Comparison of ENCODE assay signal across 8 mouse cellular contexts in the genomic region with DNA sequence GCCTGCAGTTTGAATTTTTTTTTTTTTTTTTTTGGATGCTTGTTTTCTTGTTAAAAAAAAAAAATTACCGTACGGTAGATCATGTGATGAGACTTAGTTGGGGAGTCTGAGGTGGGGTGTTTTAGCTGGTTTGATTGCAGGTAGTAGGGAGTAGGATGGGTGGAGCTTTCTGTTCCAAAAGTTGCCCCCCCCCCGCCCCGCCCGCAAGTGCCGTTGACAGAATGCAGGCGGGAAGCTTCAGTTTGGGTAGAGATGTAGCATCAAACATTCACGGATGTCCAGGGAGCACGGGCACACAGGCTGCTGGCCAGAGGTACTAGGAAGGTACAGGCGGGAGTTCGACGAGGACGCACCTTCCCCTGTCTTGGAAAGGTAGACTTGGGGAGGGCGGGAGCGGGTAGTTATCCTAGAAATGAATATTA. TPM values are rescaled to one million over a fixed set of nuclear protein-coding genes. Genes with fewer than 3 reads are reported as not detected.
DNase-seq lines count a peak whose midpoint lies in the region; ATAC-seq lines count a peak whose summit lies in the region.

No protein-coding gene starts in this region.

- peak overlapping the region; percentile 91 for H3K4me2 ChIP-seq in heart, embryonic 12.5 days
- H3K4me2 ChIP-seq in kidney, embryonic 16.5 days (replicated peaks; ENCODE audit: low read depth, low read length), result peak overlapping the region; percentile 71
- peak overlapping the region; percentile 88 for H3K4me2 ChIP-seq in stomach, embryonic 15.5 days

- 0% methylated on average over 15 of the region's 15 CpGs for WGBS in heart, embryonic 12.5 days
- under 1% methylated on average over 15 of the region's 15 CpGs for WGBS in kidney, embryonic 16.5 days
- WGBS in stomach, embryonic 15.5 days, result 0% methylated on average over 12 of the region's 15 CpGs

- intact Hi-C loops in heart, postnatal 25 days (cut with DNase I), result loop anchor here (1.0 kb wide), 1 partner anchor 52 kb away; a partner anchor contains a TSS

- no peaks in the 10 kb centered on the region for H3K27me3 ChIP-seq in heart, embryonic 12.5 days (replicated peaks)
- H3K27me3 ChIP-seq in kidney, embryonic 16.5 days (ENCODE audit: insufficient read depth, low read length), result no peaks in the 10 kb centered on the region
- no peaks in the 10 kb centered on the region for H3K27me3 ChIP-seq in megakaryocyte, embryonic 14.5 days (replicated peaks)
- H3K27me3 ChIP-seq in stomach, embryonic 15.5 days (replicated peaks), result no peaks in the 10 kb centered on the region

- H3K9me3 ChIP-seq in heart, embryonic 12.5 days (replicated peaks), result no peaks in the 10 kb centered on the region
- no peaks in the 10 kb centered on the region for H3K9me3 ChIP-seq in kidney, embryonic 16.5 days (ENCODE audit: low read length)
- no peaks in the 10 kb centered on the region for H3K9me3 ChIP-seq in megakaryocyte, embryonic 14.5 days
- H3K9me3 ChIP-seq in stomach, embryonic 15.5 days, result no peaks in the 10 kb centered on the region

- H3K9ac ChIP-seq in heart, embryonic 12.5 days, result peak overlapping the region; percentile 74
- peak overlapping the region; percentile 75 for H3K9ac ChIP-seq in kidney, embryonic 16.5 days (replicated peaks; ENCODE audit: low read length)
- peak overlapping the region; percentile 42; the same call in 1 of the 2 replicates for H3K9ac ChIP-seq in stomach, embryonic 15.5 days

- H3K4me3 ChIP-seq in heart, embryonic 12.5 days, result peak overlapping the region; percentile 72
- peak overlapping the region; percentile 68 for H3K4me3 ChIP-seq in kidney, embryonic 16.5 days (ENCODE audit: low read length)
- H3K4me3 ChIP-seq in megakaryocyte, embryonic 14.5 days (replicated peaks), result peak overlapping the region; percentile 97
- H3K4me3 ChIP-seq in stomach, embryonic 15.5 days (replicated peaks), result peak overlapping the region; percentile 57

- peak; percentile 97 for DNase-seq in heart, adult 11 months
- no peak for DNase-seq in heart, postnatal 25 days (ENCODE audit: low spot score)
- peak; percentile 60 for DNase-seq in cerebellum, postnatal 14 days
- no peak for DNase-seq in ovary, adult 18-20 months (ENCODE audit: low spot score)

- H3K36me3 ChIP-seq in heart, embryonic 12.5 days, result peaks cover under 1% of the 10 kb centered on the region; the same call in 1 of the 2 replicates
- H3K36me3 ChIP-seq in kidney, embryonic 16.5 days (ENCODE audit: insufficient read depth, low read length), result no peaks in the 10 kb centered on the region
- peaks cover 9% of the 10 kb centered on the region for H3K36me3 ChIP-seq in megakaryocyte, embryonic 14.5 days (replicated peaks; ENCODE audit: low read length)
- H3K36me3 ChIP-seq in stomach, embryonic 15.5 days, result no peaks in the 10 kb centered on the region

- H3K27ac ChIP-seq in heart, embryonic 12.5 days (ENCODE audit: poor library complexity, severe bottlenecking), result peak overlapping the region; percentile 98
- H3K27ac ChIP-seq in kidney, embryonic 16.5 days (ENCODE audit: low read length), result peak overlapping the region; percentile 100
- peak overlapping the region; percentile 100 for H3K27ac ChIP-seq in stomach, embryonic 15.5 days

- H3K4me1 ChIP-seq in heart, embryonic 12.5 days (replicated peaks), result peaks cover 32% of the 10 kb centered on the region
- peaks cover 34% of the 10 kb centered on the region for H3K4me1 ChIP-seq in kidney, embryonic 16.5 days (ENCODE audit: insufficient read depth, low read length)
- peaks cover 51% of the 10 kb centered on the region for H3K4me1 ChIP-seq in megakaryocyte, embryonic 14.5 days
- H3K4me1 ChIP-seq in stomach, embryonic 15.5 days, result peaks cover 12% of the 10 kb centered on the region

- ATAC-seq in heart, embryonic 12.5 days (ENCODE audit: insufficient number of reproducible peaks, low FRiP score), result peak; percentile 51
- ATAC-seq in kidney, embryonic 16.5 days (ENCODE audit: low FRiP score, low TSS enrichment), result peak; percentile 40
- ATAC-seq in stomach, embryonic 15.5 days (ENCODE audit: insufficient read depth, low FRiP score, low read depth), result peak; percentile 40; the same call in 1 of the 2 replicates

RNA-seq across cellular contexts. Expression of a gene that starts 8.7 kb away (rescaled TPM):
- 10 to 100 TPM; 40.3 to 49.5 TPM for total RNA-seq in heart, postnatal 25 days (2021)
- 16.8 and 17.4 TPM in 2 replicates for polyA plus RNA-seq in heart, embryonic 12.5 days (2016; fragmentation: Nextera tagmentation; extraction: Ambion mirVana)
- 13.4 and 15.1 TPM in 2 replicates for polyA plus RNA-seq in kidney, embryonic 16.5 days (2015; fragmentation: Nextera tagmentation; extraction: Ambion mirVana)
- 15.1 and 19.6 TPM in 2 replicates for polyA plus RNA-seq in megakaryocyte, embryonic 14.5 days (2012; ENCODE audit: insufficient read depth, low replicate concordance)
- polyA plus RNA-seq in stomach, embryonic 15.5 days (2015; fragmentation: Nextera tagmentation; extraction: Ambion mirVana), result 17.9 and 19.7 TPM in 2 replicates

RNA-seq across cellular contexts. Expression of a gene that starts 30.5 kb away (rescaled TPM):
- total RNA-seq in heart, postnatal 25 days (2021), result 1 to 10 TPM; 3.3 to 5.1 TPM
- polyA plus RNA-seq in heart, embryonic 12.5 days (2016; fragmentation: Nextera tagmentation; extraction: Ambion mirVana), result 9.0 and 10.2 TPM in 2 replicates
- 13.5 and 13.6 TPM in 2 replicates for polyA plus RNA-seq in kidney, embryonic 16.5 days (2015; fragmentation: Nextera tagmentation; extraction: Ambion mirVana)
- polyA plus RNA-seq in megakaryocyte, embryonic 14.5 days (2012; ENCODE audit: insufficient read depth, low replicate concordance), result 0.62 TPM in 1 of 2 replicates, not detected in the other
- polyA plus RNA-seq in stomach, embryonic 15.5 days (2015; fragmentation: Nextera tagmentation; extraction: Ambion mirVana), result 9.8 and 12.6 TPM in 2 replicates

RNA-seq across cellular contexts. Expression of a gene that starts 52.6 kb away (rescaled TPM):
- 1 to 10 TPM; 7.0 to 8.2 TPM for total RNA-seq in heart, postnatal 25 days (2021)
- polyA plus RNA-seq in heart, embryonic 12.5 days (2016; fragmentation: Nextera tagmentation; extraction: Ambion mirVana), result 5.4 and 5.8 TPM in 2 replicates
- 3.7 and 4.4 TPM in 2 replicates for polyA plus RNA-seq in kidney, embryonic 16.5 days (2015; fragmentation: Nextera tagmentation; extraction: Ambion mirVana)
- 0.92 and 1.1 TPM in 2 replicates for polyA plus RNA-seq in megakaryocyte, embryonic 14.5 days (2012; ENCODE audit: insufficient read depth, low replicate concordance)
- polyA plus RNA-seq in stomach, embryonic 15.5 days (2015; fragmentation: Nextera tagmentation; extraction: Ambion mirVana), result 3.2 and 3.7 TPM in 2 replicates

Comparison
In these comparisons a context has a peak if more than half of its experiments do, and no peak if none do; other contexts are left out.
1. DNase-seq: peak in heart, adult 11 months (single experiment) and cerebellum, postnatal 14 days (2 of 2); none in heart, postnatal 25 days (single experiment) and ovary, adult 18-20 months (single experiment).
2. Peak in every context shown above with its lines, with median percentiles within 50 percentile points of each other: ATAC-seq, H3K27ac ChIP-seq, H3K4me2 ChIP-seq, H3K4me3 ChIP-seq and H3K9ac ChIP-seq.